Mouse (Mus musculus) embryonic facial prominence, embryonic 11.5 days (tissue): ENCODE data around the gene Car1. TPM values are rescaled to one million over a fixed set of nuclear protein-coding genes. Genes with fewer than 3 reads are reported as not detected.
"Not testable (repeated sequence)": the region's sequence is repeated elsewhere in the genome, so short reads cannot be mapped to it uniquely, and the experiment has no call there.

ENCODE experiments used
- ATAC-seq: fragments of 200-750 bp; cut with Nextera tagmentation; replicated peaks from 2 replicates; pipeline ENCODE4 v1.8.0; 2017; ENCODE audit warnings: low read depth; ENCODE audit not compliant: insufficient number of reproducible peaks, low FRiP score, low TSS enrichment
- DNase-seq: peaks from one replicate; pipeline ENCODE4 v3.0.0-alpha.2; 2015; ENCODE audit warnings: low spot score
- H3K27ac ChIP-seq: fragments of 300-500 bp; sonication (generic); replicated peaks from 2 replicates; pipeline ENCODE4 v1.5.1; 2014; ENCODE audit warnings: mild to moderate bottlenecking, low read depth, low read length, control low read depth
- H3K27me3 ChIP-seq: fragments of 300-500 bp; sonication (generic); 2 replicates; pipeline ENCODE4 v1.6.1; 2014; ENCODE audit warnings: mild to moderate bottlenecking, low read length, moderate library complexity, mixed read lengths; ENCODE audit not compliant: control insufficient read depth, insufficient read depth
- H3K36me3 ChIP-seq: fragments of 300-500 bp; sonication (generic); replicated peaks from 2 replicates; pipeline ENCODE4 v1.6.1; 2014; ENCODE audit warnings: low read depth, mild to moderate bottlenecking, low read length, moderate library complexity, mixed read lengths; ENCODE audit not compliant: control insufficient read depth, insufficient read depth
- H3K4me1 ChIP-seq: fragments of 300-500 bp; sonication (generic); 2 replicates; pipeline ENCODE4 v1.6.1; 2014; ENCODE audit warnings: low read length, mixed read lengths; ENCODE audit not compliant: control insufficient read depth, insufficient read depth
- H3K4me2 ChIP-seq: fragments of 300-500 bp; sonication (generic); 2 replicates; pipeline ENCODE4 v1.6.1; 2014; ENCODE audit warnings: low read depth, mild to moderate bottlenecking, control low read depth, low read length, moderate library complexity
- H3K4me3 ChIP-seq: fragments of 300-500 bp; sonication (generic); 2 replicates; pipeline ENCODE4 v1.5.1; 2014; ENCODE audit warnings: low read depth, low read length, control low read depth
- H3K9ac ChIP-seq: fragments of 300-500 bp; sonication (generic); replicated peaks from 2 replicates; pipeline ENCODE4 v1.6.1; 2014; ENCODE audit warnings: mild to moderate bottlenecking, control low read depth, low read length
- H3K9me3 ChIP-seq: fragments of 300-500 bp; sonication (generic); replicated peaks from 2 replicates; pipeline ENCODE4 v1.6.1; 2016; ENCODE audit warnings: mild to moderate bottlenecking, low read length, inconsistent platforms, mixed read lengths; ENCODE audit not compliant: control insufficient read depth
- WGBS: fragments of 180-500 bp; shearing (Covaris S2); extraction: QIAGEN DNeasy Blood & Tissue Kit; methylation state at CpG from one replicate; pipeline ENCODE4 v1.1.7; 2014; 5-methylcytosine and 5-hydroxymethylcytosine counted together
- polyA plus RNA-seq: library from polyadenylated mRNA; unstranded; fragments of >200 nt; fragmentation: Nextera tagmentation; extraction: Ambion mirVana; gene quantifications from 2 replicates; pipeline ENCODE4 v1.2.1, GENCODE M21; 2014

Gene Car1
- polyA plus RNA-seq, 1 experiment from 2014 or later, result 0.29 TPM

DNA sequence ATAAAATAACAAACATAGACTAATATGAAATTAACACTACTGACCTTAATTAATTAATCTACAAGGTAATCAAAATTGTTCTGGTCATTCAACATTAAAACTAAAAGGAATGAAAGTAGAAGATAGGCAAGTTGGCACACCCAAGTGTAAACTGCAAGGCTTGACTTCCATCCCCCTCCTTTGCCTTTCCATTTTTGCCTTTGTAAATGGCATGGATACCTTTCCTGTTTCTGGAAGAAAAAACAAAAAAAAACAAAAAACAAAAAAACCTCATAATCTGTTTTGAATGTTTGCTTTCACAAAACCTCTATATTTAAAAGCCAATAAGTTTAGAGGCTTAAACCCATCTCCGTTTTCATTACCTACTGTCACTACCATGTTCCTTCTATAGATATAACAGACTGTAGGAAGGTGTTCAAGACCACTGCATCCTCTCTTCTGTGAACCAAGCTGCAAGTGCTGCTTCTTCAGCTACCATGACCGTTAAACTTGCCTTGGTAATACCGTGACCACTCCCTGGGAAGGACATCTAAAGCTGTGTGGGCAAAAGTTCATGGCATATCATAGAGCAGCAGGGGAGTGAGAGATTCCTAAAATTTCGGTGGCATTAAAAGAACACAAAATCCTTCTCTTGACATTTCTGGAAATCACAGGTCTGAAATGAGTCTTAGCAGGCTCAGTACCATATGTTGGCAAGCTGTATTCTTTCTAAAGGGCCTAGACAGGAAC, 12.7 kb downstream of the Car1 start:
- ATAC-seq, result no peak
- no peaks in the 10 kb centered on the region for H3K4me1 ChIP-seq
- no peak overlapping the region for H3K4me3 ChIP-seq
- no peaks in the 10 kb centered on the region for H3K27me3 ChIP-seq
- 81% methylated on average over 4 of the region's 4 CpGs for WGBS
- no peaks in the 10 kb centered on the region for H3K9me3 ChIP-seq
- no peak overlapping the region for H3K27ac ChIP-seq
- no peaks in the 10 kb centered on the region for H3K36me3 ChIP-seq
- no peak overlapping the region for H3K9ac ChIP-seq
- DNase-seq, result no peak
- H3K4me2 ChIP-seq, result no peak overlapping the region

DNA sequence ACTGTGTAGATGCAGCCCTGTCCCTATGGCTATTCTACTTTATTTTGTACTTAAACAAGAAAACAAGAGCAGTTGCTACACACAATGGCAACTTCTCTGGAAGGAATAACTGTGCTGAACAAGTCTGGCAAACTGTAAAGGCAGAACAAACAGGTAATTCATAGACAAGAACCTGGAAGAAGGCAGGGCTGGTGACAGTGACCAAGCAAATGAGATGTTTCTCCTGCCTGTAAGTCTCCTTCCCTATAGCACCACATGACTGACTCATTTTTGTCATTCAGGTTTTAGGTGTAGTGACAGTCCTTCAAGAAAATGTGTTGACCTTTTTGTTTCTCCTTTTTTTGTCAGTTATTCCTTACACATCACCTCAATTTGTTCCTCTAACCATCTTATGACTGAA, 16.1 kb downstream of the Car1 start:
- Histone ChIP-seq H3K4me3 (no peak overlapping the region), H3K27me3 (no peaks in the 10 kb centered on the region), H3K9ac (no peak overlapping the region), H3K9me3 (no peaks in the 10 kb centered on the region), H3K4me2 (no peak overlapping the region), H3K4me1 (no peaks in the 10 kb centered on the region), H3K36me3 (no peaks in the 10 kb centered on the region), H3K27ac (no peak overlapping the region)
- no peak for ATAC-seq
- no peak for DNase-seq

DNA sequence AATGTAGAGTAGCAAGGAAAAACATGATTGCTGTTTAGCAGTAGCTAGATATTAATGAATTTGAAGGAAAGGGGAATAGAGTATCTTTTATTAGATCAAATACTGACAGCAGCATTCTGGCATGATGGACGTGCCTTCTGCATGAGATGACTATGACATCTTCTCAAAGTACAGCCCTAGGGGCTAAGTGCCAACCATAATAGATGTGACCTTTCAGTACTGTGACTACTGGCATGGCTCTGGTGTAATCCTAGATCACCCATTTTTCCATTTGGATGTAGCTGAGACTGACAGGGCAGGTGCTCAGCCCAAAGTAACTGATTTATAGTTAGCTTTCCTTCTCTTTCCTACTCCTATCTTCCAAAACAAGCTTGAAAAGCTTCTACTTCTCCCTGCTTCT, 20.6 kb downstream of the Car1 start:
- WGBS, result 76% methylated on average over 1 of the region's 1 CpGs
- H3K27ac ChIP-seq, result no peak overlapping the region
- no peaks in the 10 kb centered on the region for H3K4me1 ChIP-seq
- no peak overlapping the region for H3K9ac ChIP-seq
- no peaks in the 10 kb centered on the region for H3K36me3 ChIP-seq
- no peaks in the 10 kb centered on the region for H3K9me3 ChIP-seq
- DNase-seq, result no peak
- H3K27me3 ChIP-seq, result no peaks in the 10 kb centered on the region
- no peak overlapping the region for H3K4me2 ChIP-seq
- no peak overlapping the region for H3K4me3 ChIP-seq
- ATAC-seq, result no peak

DNA sequence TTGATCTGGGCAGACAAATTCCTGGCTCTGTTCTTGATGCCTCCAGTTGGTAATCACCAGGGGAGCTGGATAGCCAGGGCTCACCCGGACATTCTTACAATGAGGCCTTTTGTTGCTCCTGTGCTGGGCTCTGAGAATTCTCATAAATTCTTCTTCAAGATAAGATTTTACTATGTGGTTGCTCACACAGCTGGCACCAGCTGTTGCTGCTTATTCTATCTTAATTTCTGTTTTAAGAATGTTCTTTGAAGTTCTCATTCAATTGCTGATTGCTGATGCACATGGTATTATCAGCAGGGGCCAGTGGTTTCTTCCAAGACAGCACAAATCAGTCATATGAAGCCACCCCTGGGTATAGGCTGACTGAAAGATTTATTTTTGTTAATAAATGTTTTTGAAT, 21.0 kb downstream of the Car1 start:
- no peaks in the 10 kb centered on the region for H3K36me3 ChIP-seq
- 34% methylated on average over 1 of the region's 1 CpGs for WGBS
- ATAC-seq, result no peak

DNA sequence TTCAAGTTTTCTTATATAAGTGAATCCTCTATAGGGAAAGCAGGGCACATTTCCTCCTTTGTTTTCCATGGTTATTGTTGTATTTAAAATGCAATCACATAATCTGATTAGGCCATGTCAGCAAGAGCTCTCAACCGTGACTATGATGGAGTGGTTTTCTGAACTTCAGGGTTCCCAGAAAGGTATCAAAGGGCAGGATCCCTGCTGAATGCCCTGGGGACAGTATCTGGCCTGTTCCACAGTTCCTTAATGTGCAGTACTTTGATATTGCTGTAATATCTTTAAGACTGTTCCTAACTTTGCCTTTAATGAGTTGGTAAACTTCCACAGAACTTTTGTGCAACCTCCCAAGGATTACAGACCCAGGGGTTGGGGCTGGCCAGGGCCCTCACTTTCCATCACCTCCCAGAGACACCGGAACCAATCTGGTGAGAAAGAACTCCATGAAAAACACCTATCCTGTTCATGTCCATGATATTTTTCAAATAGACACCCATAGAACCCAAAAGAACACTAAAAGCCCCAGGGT, 21.6 kb downstream of the Car1 start:
- no peak for DNase-seq
- H3K4me3 ChIP-seq, result no peak overlapping the region
- H3K36me3 ChIP-seq, result no peaks in the 10 kb centered on the region
- no peaks in the 10 kb centered on the region for H3K27me3 ChIP-seq
- WGBS, result 58% methylated on average over 2 of the region's 2 CpGs
- no peak for ATAC-seq
- no peak overlapping the region for H3K9ac ChIP-seq
- H3K27ac ChIP-seq, result no peak overlapping the region
- no peaks in the 10 kb centered on the region for H3K9me3 ChIP-seq
- no peaks in the 10 kb centered on the region for H3K4me1 ChIP-seq
- no peak overlapping the region for H3K4me2 ChIP-seq

More for the DNA sequence above, 21.0 kb downstream of the Car1 start:
- Histone ChIP-seq H3K27ac (no peak overlapping the region), H3K4me2 (no peak overlapping the region), H3K9ac (no peak overlapping the region), H3K27me3 (no peaks in the 10 kb centered on the region), H3K4me1 (no peaks in the 10 kb centered on the region), H3K4me3 (no peak overlapping the region), H3K9me3 (no peaks in the 10 kb centered on the region)
- DNase-seq, result no peak

DNA sequence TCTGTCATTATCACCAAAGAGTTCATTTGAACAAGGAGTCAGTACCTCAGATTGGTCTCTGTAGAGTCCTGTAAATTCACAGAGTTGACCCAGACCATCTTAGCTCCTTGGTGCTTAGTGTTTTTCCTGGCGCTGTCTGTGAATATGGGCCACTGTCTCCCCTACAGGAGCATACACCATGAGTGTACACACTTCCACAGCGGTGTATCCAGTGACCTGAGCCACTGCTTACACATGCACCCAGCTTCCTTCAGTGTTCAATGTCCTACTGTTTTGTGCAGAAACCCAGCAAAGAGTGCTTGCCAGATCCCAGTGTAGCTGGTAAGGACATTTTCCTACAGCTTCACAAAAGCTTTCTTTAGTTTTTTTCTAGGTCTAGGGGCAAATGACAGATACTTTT, 22.8 kb downstream of the Car1 start:
- DNase-seq, result no peak
- WGBS, result 87% methylated on average over 2 of the region's 2 CpGs

DNA sequence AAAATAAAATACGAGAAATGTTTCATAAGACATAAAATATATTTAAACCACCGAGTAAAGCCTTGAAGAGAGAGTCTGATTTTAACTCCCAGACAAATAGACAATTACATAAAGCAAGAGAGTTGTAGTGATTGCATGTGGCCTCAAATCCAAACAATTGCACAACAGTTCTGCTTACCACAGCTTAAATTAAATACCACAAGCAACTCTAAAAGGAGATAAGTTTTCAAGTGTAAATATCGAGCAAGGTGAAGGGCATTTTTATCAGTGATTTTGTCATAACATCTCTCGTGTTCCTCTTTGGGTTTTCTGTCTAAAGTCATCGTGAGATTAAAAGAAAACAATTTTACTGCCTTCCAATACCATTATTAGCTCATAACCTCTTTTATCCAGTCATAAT, 25.0 kb downstream of the Car1 start:
- not testable (repeated sequence) for H3K27ac ChIP-seq, H3K4me3 ChIP-seq, H3K9me3 ChIP-seq, H3K4me2 ChIP-seq, H3K4me1 ChIP-seq, DNase-seq, ATAC-seq, H3K9ac ChIP-seq, H3K27me3 ChIP-seq, H3K36me3 ChIP-seq
- 89% methylated on average over 5 of the region's 5 CpGs for WGBS

More for the DNA sequence above, 22.8 kb downstream of the Car1 start:
- no peaks in the 10 kb centered on the region for H3K4me1 ChIP-seq
- H3K9ac ChIP-seq, result no peak overlapping the region
- ATAC-seq, result no peak
- H3K9me3 ChIP-seq, result no peaks in the 10 kb centered on the region
- no peaks in the 10 kb centered on the region for H3K36me3 ChIP-seq
- H3K27ac ChIP-seq, result no peak overlapping the region
- H3K4me2 ChIP-seq, result no peak overlapping the region
- no peaks in the 10 kb centered on the region for H3K27me3 ChIP-seq
- no peak overlapping the region for H3K4me3 ChIP-seq

DNA sequence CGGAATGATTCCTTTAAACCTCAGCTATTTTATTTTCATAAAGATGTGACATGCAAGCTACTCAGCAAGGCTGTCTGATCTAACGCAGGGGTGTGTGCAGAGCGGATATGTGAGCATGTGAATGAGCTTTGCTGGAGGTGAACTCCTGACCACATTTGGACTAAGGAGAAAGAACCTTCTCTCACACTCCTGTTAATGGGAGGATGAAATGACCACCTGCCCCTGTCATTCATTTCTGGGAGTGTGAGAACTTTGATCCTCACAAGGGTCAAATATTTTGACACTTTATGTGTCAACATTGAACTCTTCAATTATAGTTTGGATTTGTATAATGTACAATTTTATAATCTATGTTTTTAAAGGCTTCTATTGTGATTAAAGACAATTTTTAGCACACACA, 25.8 kb downstream of the Car1 start:
- H3K27ac ChIP-seq, ATAC-seq, H3K4me2 ChIP-seq, H3K27me3 ChIP-seq, H3K4me1 ChIP-seq, DNase-seq, H3K36me3 ChIP-seq, H3K9ac ChIP-seq, H3K4me3 ChIP-seq, H3K9me3 ChIP-seq: not testable (repeated sequence)
- WGBS, result 82% methylated on average over 3 of the region's 3 CpGs
